Mouse (Mus musculus) thymus, adult 2 months (tissue): Measurements from ENCODE around the gene Gpsm3.

Experiments used
- CTCF ChIP-seq: fragments of 200-500 bp; IDR thresholded peaks from 2 replicates; pipeline ENCODE4 v1.5.1; 2012; ENCODE audit warnings: mild to moderate bottlenecking, control low read depth, low read length, moderate library complexity, borderline replicate concordance; ENCODE audit not compliant: control insufficient read depth, poor library complexity, insufficient read depth; ENCODE audit errors: extremely low read depth
- POLR2A ChIP-seq: fragments of 200-500 bp; IDR thresholded peaks from 2 replicates; pipeline ENCODE4 v1.6.1; 2012; ENCODE audit warnings: mild to moderate bottlenecking, low read length, control low read depth, moderate library complexity; ENCODE audit not compliant: control insufficient read depth, poor library complexity, insufficient read depth; ENCODE audit errors: extremely low read depth

DNA sequence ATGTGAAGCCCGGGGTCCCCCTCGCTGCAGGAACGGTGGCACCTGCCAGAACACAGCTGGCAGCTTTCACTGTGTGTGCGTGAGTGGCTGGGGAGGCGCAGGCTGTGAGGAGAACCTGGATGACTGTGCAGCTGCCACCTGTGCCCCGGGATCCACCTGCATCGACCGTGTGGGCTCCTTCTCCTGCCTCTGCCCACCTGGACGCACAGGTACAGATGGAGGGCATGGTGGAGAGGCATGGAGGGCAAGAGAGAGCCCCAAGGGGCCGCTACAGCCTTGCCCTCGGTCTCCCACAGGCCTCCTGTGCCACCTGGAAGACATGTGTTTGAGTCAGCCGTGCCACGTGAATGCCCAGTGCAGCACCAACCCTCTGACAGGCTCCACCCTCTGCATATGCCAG, 21.2 kb upstream of the Gpsm3 start:
- TF ChIP-seq POLR2A: no peak
- no peak for TF ChIP-seq CTCF
